Mouse (Mus musculus): ENCODE results near the gene Gstm2.

DNA sequence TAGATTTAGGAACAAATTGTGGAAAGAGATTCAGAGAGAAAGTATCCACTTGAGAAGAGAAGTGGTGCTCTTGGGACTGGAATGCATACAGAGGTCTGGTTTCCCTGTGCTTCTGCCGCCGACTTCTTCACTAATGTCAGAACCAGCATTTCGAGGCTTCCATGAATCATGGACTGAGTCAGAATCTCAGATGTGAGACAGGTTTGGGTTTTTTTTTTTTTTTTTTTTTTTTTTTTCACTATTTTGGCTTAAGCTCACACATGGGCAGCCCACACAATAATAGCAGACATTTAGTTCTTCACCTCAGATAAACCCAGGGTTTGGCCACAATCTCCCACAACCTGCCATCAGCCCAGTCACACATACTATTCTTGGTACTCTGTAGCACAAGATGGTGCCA is 51.0 kb downstream of the Gstm2 start:
- no peak for TF ChIP-seq POLR2A (IDR thresholded peaks at IDR 0.05; ENCODE audit: borderline replicate concordance, insufficient read depth, low read length)
- TF ChIP-seq CTCF (IDR thresholded peaks at IDR 0.05; ENCODE audit: borderline replicate concordance, insufficient read depth, low read depth, low read length) = no peak
